Mouse (Mus musculus): ENCODE measurements at regions not wholly inside any gene's neighbourhood (a gene's known extent, or its start where the extent isn't known, plus 50 kb on each side); places are given as distances from the start of the nearest gene placed in this dataset.

- Histone ChIP-seq H3K36me3 (ENCODE audit: insufficient read depth) (no peaks in the 10 kb centered on the region), H3K4me2 (ENCODE audit: low read depth) (no peak overlapping the region), H3K4me3 (ENCODE audit: low read depth, low read length) (no peak overlapping the region), H3K27ac (ENCODE audit: low read depth, low read length) (no peak overlapping the region), H3K27me3 (ENCODE audit: insufficient read depth, low read length) (no peaks in the 10 kb centered on the region), H3K4me1 (ENCODE audit: insufficient read depth) (no peaks in the 10 kb centered on the region), H3K9me3 (ENCODE audit: low read length) (no peaks in the 10 kb centered on the region), H3K9ac (no peak overlapping the region)
- ATAC-seq: no peak
- no peak for DNase-seq
- no peak for TF ChIP-seq CTCF (IDR thresholded peaks at IDR 0.05; ENCODE audit: low read depth)
Observed at GRCm38 (mm10) chr3:3746542-3746941, 2004.1 kb upstream of the Gm8797 start.

GRCm38 (mm10) chr3:3751596-3752251 is 1998.9 kb upstream of the Gm8797 start:
- Histone ChIP-seq H3K27ac (ENCODE audit: low read depth, low read length) (no peak overlapping the region), H3K4me2 (ENCODE audit: low read depth) (no peak overlapping the region), H3K9me3 (ENCODE audit: low read length) (no peaks in the 10 kb centered on the region), H3K36me3 (ENCODE audit: insufficient read depth) (no peaks in the 10 kb centered on the region), H3K4me1 (ENCODE audit: insufficient read depth) (no peaks in the 10 kb centered on the region), H3K9ac (no peak overlapping the region), H3K27me3 (ENCODE audit: insufficient read depth, low read length) (no peaks in the 10 kb centered on the region), H3K4me3 (ENCODE audit: low read depth, low read length) (no peak overlapping the region)
- DNase-seq (peak; percentile 77), ATAC-seq (peak; percentile 27; the same call in 1 of the 2 replicates)
- 8% methylated on average over 5 of the region's 5 CpGs for WGBS
- peak; percentile 79 for TF ChIP-seq CTCF (IDR thresholded peaks at IDR 0.05; ENCODE audit: low read depth)

GRCm38 (mm10) chr3:3761346-3761745 is 1989.3 kb upstream of the Gm8797 start:
- whole genome bisulfite sequencing: 78% methylated on average over 1 of the region's 1 CpGs
- H3K27me3 ChIP-seq (ENCODE audit: insufficient read depth, low read length): no peaks in the 10 kb centered on the region
- TF ChIP-seq CTCF (IDR thresholded peaks at IDR 0.05; ENCODE audit: low read depth): no peak
- ATAC-seq (no peak), DNase-seq (no peak)
- H3K27ac ChIP-seq (ENCODE audit: low read depth, low read length): no peak overlapping the region
- H3K4me3 ChIP-seq (ENCODE audit: low read depth, low read length): no peak overlapping the region
- no peaks in the 10 kb centered on the region for H3K4me1 ChIP-seq (ENCODE audit: insufficient read depth)
- no peaks in the 10 kb centered on the region for H3K36me3 ChIP-seq (ENCODE audit: insufficient read depth)
- H3K9ac ChIP-seq: no peak overlapping the region
- no peaks in the 10 kb centered on the region for H3K9me3 ChIP-seq (ENCODE audit: low read length)
- no peak overlapping the region for H3K4me2 ChIP-seq (ENCODE audit: low read depth)

GRCm38 (mm10) chr3:3784200-3784599 is 1966.4 kb upstream of the Gm8797 start:
- WGBS: 60% methylated on average over 3 of the region's 3 CpGs
- no peak overlapping the region for H3K4me2 ChIP-seq (ENCODE audit: low read depth)
- DNase-seq (peak; percentile 13), ATAC-seq (peak; percentile 58; the same call in 1 of the 2 replicates)
- H3K36me3 ChIP-seq (ENCODE audit: insufficient read depth): no peaks in the 10 kb centered on the region
- H3K9me3 ChIP-seq (ENCODE audit: low read length): no peaks in the 10 kb centered on the region
- no peaks in the 10 kb centered on the region for H3K27me3 ChIP-seq (ENCODE audit: insufficient read depth, low read length)
- no peak overlapping the region for H3K27ac ChIP-seq (ENCODE audit: low read depth, low read length)
- no peaks in the 10 kb centered on the region for H3K4me1 ChIP-seq (ENCODE audit: insufficient read depth)
- H3K9ac ChIP-seq: no peak overlapping the region
- no peak overlapping the region for H3K4me3 ChIP-seq (ENCODE audit: low read depth, low read length)
- no peak for TF ChIP-seq CTCF (IDR thresholded peaks at IDR 0.05; ENCODE audit: low read depth)

GRCm38 (mm10) chr3:3786039-3786438 is 1964.6 kb upstream of the Gm8797 start:
- no peaks in the 10 kb centered on the region for H3K27me3 ChIP-seq (ENCODE audit: insufficient read depth, low read length)
- 50% methylated on average over 2 of the region's 2 CpGs for WGBS
- ATAC-seq: peak; percentile 36; the same call in 1 of the 2 replicates
- no peaks in the 10 kb centered on the region for H3K9me3 ChIP-seq (ENCODE audit: low read length)
- H3K36me3 ChIP-seq (ENCODE audit: insufficient read depth): no peaks in the 10 kb centered on the region
- DNase-seq: peak; percentile 2
- no peak overlapping the region for H3K4me3 ChIP-seq (ENCODE audit: low read depth, low read length)
- H3K4me1 ChIP-seq (ENCODE audit: insufficient read depth): no peaks in the 10 kb centered on the region
- H3K9ac ChIP-seq: no peak overlapping the region
- no peak overlapping the region for H3K4me2 ChIP-seq (ENCODE audit: low read depth)
- TF ChIP-seq CTCF (IDR thresholded peaks at IDR 0.05; ENCODE audit: low read depth): peak; percentile 42
- H3K27ac ChIP-seq (ENCODE audit: low read depth, low read length): no peak overlapping the region

- no peak overlapping the region for H3K9ac ChIP-seq
- 90% methylated on average over 1 of the region's 1 CpGs for WGBS
- H3K27me3 ChIP-seq (ENCODE audit: insufficient read depth, low read length): no peaks in the 10 kb centered on the region
- H3K4me2 ChIP-seq (ENCODE audit: low read depth): no peak overlapping the region
- no peaks in the 10 kb centered on the region for H3K9me3 ChIP-seq (ENCODE audit: low read length)
- TF ChIP-seq CTCF (IDR thresholded peaks at IDR 0.05; ENCODE audit: low read depth): no peak
- ATAC-seq (no peak), DNase-seq (no peak)
- H3K4me1 ChIP-seq (ENCODE audit: insufficient read depth): no peaks in the 10 kb centered on the region
- no peak overlapping the region for H3K4me3 ChIP-seq (ENCODE audit: low read depth, low read length)
- no peaks in the 10 kb centered on the region for H3K36me3 ChIP-seq (ENCODE audit: insufficient read depth)
- H3K27ac ChIP-seq (ENCODE audit: low read depth, low read length): no peak overlapping the region
Observed at GRCm38 (mm10) chr3:3807821-3808220, 1942.8 kb upstream of the Gm8797 start.

GRCm38 (mm10) chr3:3829020-3829419 is 1921.6 kb upstream of the Gm8797 start:
- no peaks in the 10 kb centered on the region for H3K27me3 ChIP-seq (ENCODE audit: insufficient read depth, low read length)
- DNase-seq (no peak), ATAC-seq (no peak)
- H3K4me3 ChIP-seq (ENCODE audit: low read depth, low read length): no peak overlapping the region
- H3K9me3 ChIP-seq (ENCODE audit: low read length): no peaks in the 10 kb centered on the region
- no peak overlapping the region for H3K4me2 ChIP-seq (ENCODE audit: low read depth)
- TF ChIP-seq CTCF (IDR thresholded peaks at IDR 0.05; ENCODE audit: low read depth): no peak
- no peaks in the 10 kb centered on the region for H3K36me3 ChIP-seq (ENCODE audit: insufficient read depth)
- no peaks in the 10 kb centered on the region for H3K4me1 ChIP-seq (ENCODE audit: insufficient read depth)
- WGBS: 86% methylated on average over 4 of the region's 4 CpGs
- no peak overlapping the region for H3K9ac ChIP-seq
- no peak overlapping the region for H3K27ac ChIP-seq (ENCODE audit: low read depth, low read length)
